Mouse (Mus musculus) natural killer cell, adult 2 months (primary cell): Measurements from ENCODE around the gene Mapk8.
A peak's percentile ranks its signal among the peaks of the same experiment; 100 is the strongest.
"Not testable (repeated sequence)": the region's sequence is repeated elsewhere in the genome, so short reads cannot be mapped to it uniquely, and the experiment has no call there.

Source experiments
- DNase-seq, 2 experiments: peaks; one replicate each; pipeline ENCODE4 v3.0.0; 2022; ENCODE audit warnings: low spot score in 2 of 2

Mapk8 gene

GRCm38 (mm10) chr14:33447027-33447569 lies at the start of gene Mapk8:
Gene Mapk8 (minus strand): TSS chr14:33447158.
- DNase-seq, result peak; percentile 97 to 99

- no peak for DNase-seq
Measured at GRCm38 (mm10) chr14:33495226-33495625, 48.3 kb upstream of the Mapk8 start.

- DNase-seq, result no peak
Measured at GRCm38 (mm10) chr14:33487805-33488550, 41.0 kb upstream of the Mapk8 start.

- DNase-seq, result no peak
Measured at GRCm38 (mm10) chr14:33481991-33482390, 35.0 kb upstream of the Mapk8 start.

- DNase-seq, result no peak
Measured at GRCm38 (mm10) chr14:33476094-33476760, 29.3 kb upstream of the Mapk8 start.

GRCm38 (mm10) chr14:33474461-33474860 lies 27.5 kb upstream of the Mapk8 start:
- no peak for DNase-seq

- no peak for DNase-seq
Measured at GRCm38 (mm10) chr14:33471331-33471730, 24.4 kb upstream of the Mapk8 start, which contains the start of gene Frmpd2. Gene Frmpd2 (plus strand): TSS chr14:33471696.

GRCm38 (mm10) chr14:33467766-33468165 lies 20.8 kb upstream of the Mapk8 start:
- DNase-seq, result no peak

- no peak for DNase-seq
Measured at GRCm38 (mm10) chr14:33463658-33464057, 16.7 kb upstream of the Mapk8 start.

GRCm38 (mm10) chr14:33450331-33450730 lies 3.4 kb upstream of the Mapk8 start:
- no peak for DNase-seq

- DNase-seq, result no peak
Measured at GRCm38 (mm10) chr14:33449296-33449840, 2.4 kb upstream of the Mapk8 start.

- DNase-seq, result no peak
Measured at GRCm38 (mm10) chr14:33448276-33448675, 1.3 kb upstream of the Mapk8 start.

- no peak for DNase-seq
Measured at GRCm38 (mm10) chr14:33446561-33447023, 366 bp downstream of the Mapk8 start.

- DNase-seq, result no peak
Measured at GRCm38 (mm10) chr14:33445962-33446361, 996 bp downstream of the Mapk8 start.

GRCm38 (mm10) chr14:33443780-33444179 lies 3.2 kb downstream of the Mapk8 start:
- no peak for DNase-seq

- DNase-seq, result not testable (repeated sequence)
Measured at GRCm38 (mm10) chr14:33432485-33432884, 14.5 kb downstream of the Mapk8 start.

GRCm38 (mm10) chr14:33424124-33424523 lies 22.8 kb downstream of the Mapk8 start:
- no peak for DNase-seq

- DNase-seq, result no peak
Measured at GRCm38 (mm10) chr14:33423003-33423402, 24.0 kb downstream of the Mapk8 start.

- DNase-seq, result no peak
Measured at GRCm38 (mm10) chr14:33418311-33418909, 28.5 kb downstream of the Mapk8 start.

- no peak for DNase-seq
Measured at GRCm38 (mm10) chr14:33415746-33416145, 31.2 kb downstream of the Mapk8 start.

GRCm38 (mm10) chr14:33402331-33402730 lies 44.6 kb downstream of the Mapk8 start:
- DNase-seq, result peak; percentile 1 to 22

- DNase-seq, result no peak
Measured at GRCm38 (mm10) chr14:33400019-33400418, 46.9 kb downstream of the Mapk8 start.
